Mouse (Mus musculus) liver, postnatal 0 days (tissue): ENCODE measurements around the gene Gm11027. TPM values are rescaled to one million over a fixed set of nuclear protein-coding genes. Genes with fewer than 3 reads are reported as not detected.

ENCODE experiments used
- ATAC-seq: fragments of 200-750 bp; cut with Nextera tagmentation; 2 replicates; pipeline ENCODE4 v1.8.0; 2017; ENCODE audit warnings: mild to moderate bottlenecking, moderate library complexity
- DNase-seq: peaks from one replicate; pipeline ENCODE4 v3.0.0-alpha.2; 2016
- H3K27ac ChIP-seq: fragments of 300-500 bp; sonication (generic); 2 replicates; pipeline ENCODE4 v1.5.1; 2014; ENCODE audit warnings: antibody characterized with exemption, moderate library complexity, mild to moderate bottlenecking, low read depth
- H3K27me3 ChIP-seq: fragments of 300-500 bp; sonication (generic); 2 replicates; pipeline ENCODE4 v1.6.1; 2014; ENCODE audit warnings: low read length, control low read depth, mixed read lengths; ENCODE audit not compliant: insufficient read depth
- H3K36me3 ChIP-seq: fragments of 300-500 bp; sonication (generic); replicated peaks from 2 replicates; pipeline ENCODE4 v1.6.1; 2014; ENCODE audit warnings: mild to moderate bottlenecking, control low read depth, low read length, moderate library complexity, mixed read lengths; ENCODE audit not compliant: insufficient read depth
- H3K4me1 ChIP-seq: fragments of 300-500 bp; sonication (generic); 2 replicates; pipeline ENCODE4 v1.6.1; 2014; ENCODE audit warnings: antibody characterized with exemption, mild to moderate bottlenecking, control low read depth; ENCODE audit not compliant: insufficient read depth
- H3K4me2 ChIP-seq: fragments of 300-500 bp; sonication (generic); 2 replicates; pipeline ENCODE4 v1.6.1; 2014; ENCODE audit warnings: low read depth, mild to moderate bottlenecking, low read length, moderate library complexity, mixed read lengths
- H3K4me3 ChIP-seq: fragments of 300-500 bp; sonication (generic); 2 replicates; pipeline ENCODE4 v1.5.1; 2014; ENCODE audit warnings: low read depth, low read length
- H3K9ac ChIP-seq: fragments of 300-500 bp; sonication (generic); replicated peaks from 2 replicates; pipeline ENCODE4 v1.6.1; 2014; ENCODE audit warnings: mild to moderate bottlenecking, moderate library complexity
- H3K9me3 ChIP-seq: fragments of 300-500 bp; sonication (generic); 2 replicates; pipeline ENCODE4 v1.6.1; 2016; ENCODE audit warnings: mild to moderate bottlenecking, control low read depth, low read length, mixed read lengths
- CTCF ChIP-seq: sonication (generic); IDR thresholded peaks from 2 replicates; pipeline ENCODE4 v1.5.1; 2016; ENCODE audit warnings: antibody characterized with exemption, low read depth
- EP300 ChIP-seq: IDR thresholded peaks from 2 replicates; pipeline ENCODE4 v1.6.1; 2016; ENCODE audit warnings: antibody characterized with exemption, low read depth, mild to moderate bottlenecking
- whole genome bisulfite sequencing: fragments of 180-500 bp; shearing (Covaris S2); extraction: QIAGEN DNeasy Blood & Tissue Kit; methylation state at CpG from one replicate; pipeline ENCODE4 v1.1.7; 2014; ENCODE audit not compliant: insufficient replicate concordance; 5-methylcytosine and 5-hydroxymethylcytosine counted together
- polyA plus RNA-seq: library from polyadenylated mRNA; unstranded; fragments of >200 nt; fragmentation: Nextera tagmentation; extraction: Ambion mirVana; gene quantifications from 2 replicates; pipeline ENCODE4 v1.2.1, GENCODE M21; 2015

Gm11027 gene
- polyA plus RNA-seq, 1 experiment from 2014 or later = not detected

GRCm38 (mm10) chr12:116293599-116294292, 18.6 kb downstream of the Gm11027 start:
- no peaks in the 10 kb centered on the region for H3K4me1 ChIP-seq
- no peak overlapping the region for H3K4me2 ChIP-seq
- DNase-seq (no peak), ATAC-seq (no peak)
- WGBS = 65% methylated on average over 4 of the region's 4 CpGs
- no peaks in the 10 kb centered on the region for H3K36me3 ChIP-seq
- no peak for TF ChIP-seq CTCF
- no peak for TF ChIP-seq EP300
- no peak overlapping the region for H3K4me3 ChIP-seq
- H3K27me3 ChIP-seq = no peaks in the 10 kb centered on the region
- no peak overlapping the region for H3K9ac ChIP-seq
- H3K27ac ChIP-seq = no peak overlapping the region
- H3K9me3 ChIP-seq = no peaks in the 10 kb centered on the region

GRCm38 (mm10) chr12:116299906-116300305, 24.7 kb downstream of the Gm11027 start:
- H3K4me1 ChIP-seq = no peaks in the 10 kb centered on the region
- no peak overlapping the region for H3K4me2 ChIP-seq
- 89% methylated on average over 2 of the region's 2 CpGs for WGBS
- ATAC-seq = no peak
- H3K27me3 ChIP-seq = no peaks in the 10 kb centered on the region
- TF ChIP-seq EP300 (no peak), CTCF (no peak)
- no peak overlapping the region for H3K4me3 ChIP-seq
- no peak overlapping the region for H3K27ac ChIP-seq
- no peaks in the 10 kb centered on the region for H3K9me3 ChIP-seq
- DNase-seq = no peak
- H3K36me3 ChIP-seq = no peaks in the 10 kb centered on the region
- no peak overlapping the region for H3K9ac ChIP-seq

- Histone ChIP-seq H3K27ac (no peak overlapping the region), H3K4me1 (no peaks in the 10 kb centered on the region), H3K4me2 (no peak overlapping the region), H3K9ac (no peak overlapping the region), H3K36me3 (no peaks in the 10 kb centered on the region), H3K27me3 (no peaks in the 10 kb centered on the region), H3K9me3 (no peaks in the 10 kb centered on the region), H3K4me3 (no peak overlapping the region)
- TF ChIP-seq CTCF (no peak), EP300 (no peak)
- no peak for ATAC-seq
- DNase-seq = no peak
Measured at GRCm38 (mm10) chr12:116302181-116302580, 27.0 kb downstream of the Gm11027 start.

GRCm38 (mm10) chr12:116306042-116306441, 30.9 kb downstream of the Gm11027 start:
- WGBS = 61% methylated on average over 1 of the region's 1 CpGs
- H3K9me3 ChIP-seq = no peaks in the 10 kb centered on the region

GRCm38 (mm10) chr12:116307870-116308269, 32.7 kb downstream of the Gm11027 start:
- no peak for TF ChIP-seq EP300
- no peak for TF ChIP-seq CTCF
- Histone ChIP-seq H3K27ac (no peak overlapping the region), H3K4me2 (no peak overlapping the region), H3K9me3 (no peaks in the 10 kb centered on the region), H3K27me3 (no peaks in the 10 kb centered on the region), H3K36me3 (no peaks in the 10 kb centered on the region), H3K9ac (no peak overlapping the region), H3K4me3 (no peak overlapping the region), H3K4me1 (no peaks in the 10 kb centered on the region)
- no peak for ATAC-seq
- 68% methylated on average over 3 of the region's 3 CpGs for WGBS
- no peak for DNase-seq

More at GRCm38 (mm10) chr12:116306042-116306441, 30.9 kb downstream of the Gm11027 start:
- H3K27me3 ChIP-seq = no peaks in the 10 kb centered on the region
- no peaks in the 10 kb centered on the region for H3K4me1 ChIP-seq
- no peak overlapping the region for H3K9ac ChIP-seq
- no peak for DNase-seq
- no peak for TF ChIP-seq CTCF
- no peak for TF ChIP-seq EP300
- H3K4me2 ChIP-seq = no peak overlapping the region
- H3K27ac ChIP-seq = no peak overlapping the region
- no peak overlapping the region for H3K4me3 ChIP-seq
- no peaks in the 10 kb centered on the region for H3K36me3 ChIP-seq
- no peak for ATAC-seq

GRCm38 (mm10) chr12:116308612-116309011, 33.4 kb downstream of the Gm11027 start:
- H3K9ac ChIP-seq = no peak overlapping the region
- H3K4me1 ChIP-seq = no peaks in the 10 kb centered on the region
- no peak overlapping the region for H3K4me3 ChIP-seq
- TF ChIP-seq CTCF (no peak), EP300 (no peak)
- no peak for ATAC-seq
- no peak for DNase-seq
- no peaks in the 10 kb centered on the region for H3K9me3 ChIP-seq
- H3K27me3 ChIP-seq = no peaks in the 10 kb centered on the region
- H3K4me2 ChIP-seq = no peak overlapping the region
- H3K27ac ChIP-seq = no peak overlapping the region
- H3K36me3 ChIP-seq = no peaks in the 10 kb centered on the region
- 63% methylated on average over 2 of the region's 2 CpGs for WGBS

GRCm38 (mm10) chr12:116313816-116314215, 38.6 kb downstream of the Gm11027 start:
- Histone ChIP-seq H3K9me3 (no peaks in the 10 kb centered on the region), H3K27ac (no peak overlapping the region), H3K9ac (no peak overlapping the region), H3K27me3 (no peaks in the 10 kb centered on the region), H3K36me3 (0 out of 2 replicates have a peak, but pooled peaks cover under 1% of the 10 kb centered on the region), H3K4me3 (no peak overlapping the region), H3K4me2 (no peak overlapping the region), H3K4me1 (peaks cover 12% of the 10 kb centered on the region)
- DNase-seq (no peak), ATAC-seq (no peak)
- TF ChIP-seq CTCF = no peak
- TF ChIP-seq EP300 = no peak
- 68% methylated on average over 1 of the region's 1 CpGs for WGBS
